In genomic region chr6:59424871-59425740, GRCm38 (mm10) we compare ENCODE assay signal across 10 mouse cellular contexts. TPM values are rescaled to one million over a fixed set of nuclear protein-coding genes. Genes with fewer than 3 reads are reported as not detected.
A peak's percentile ranks its signal among the peaks of the same experiment; 100 is the strongest.
DNase-seq lines count a peak whose midpoint lies in the region; ATAC-seq and TF ChIP-seq lines count a peak whose summit lies in the region.
"Had no signal": no experiment of that assay in that cellular context is flagged by ENCODE, and none has a peak within 500 bp of the region (broad histone marks: within the 10 kb centered on the region; RNA-seq: fewer than 3 reads in every experiment).

No protein-coding gene starts in this region.

- H3K27me3 ChIP-seq in forebrain, embryonic 15.5 days, result no peaks in the 10 kb centered on the region
- no peaks in the 10 kb centered on the region for H3K27me3 ChIP-seq in forebrain, embryonic 12.5 days
- H3K27me3 ChIP-seq in neural tube, embryonic 13.5 days, result peaks cover 6% of the 10 kb centered on the region; the same call in 1 of the 2 replicates
- H3K27me3 ChIP-seq: limb, embryonic 15.5 days had no signal

- H3K4me3 ChIP-seq in forebrain, embryonic 15.5 days, result peak overlapping the region; percentile 44; the same call in 1 of the 2 replicates
- no peak overlapping the region for H3K4me3 ChIP-seq in forebrain, embryonic 12.5 days (replicated peaks)
- peak overlapping the region; percentile 71 for H3K4me3 ChIP-seq in layer of hippocampus, adult 2 months
- 0 out of 2 replicates have a peak overlapping the region, but pooled peaks have one; percentile 46 for H3K4me3 ChIP-seq in neural tube, embryonic 13.5 days

- WGBS in forebrain, embryonic 15.5 days, result 76% methylated on average over 10 of the region's 10 CpGs
- 78% methylated on average over 10 of the region's 10 CpGs for WGBS in forebrain, embryonic 12.5 days
- 80% methylated on average over 10 of the region's 10 CpGs for WGBS in neural tube, embryonic 13.5 days

- peaks cover 12% of the 10 kb centered on the region for H3K4me1 ChIP-seq in forebrain, embryonic 15.5 days
- 0 out of 2 replicates have a peak, but pooled peaks cover 9% of the 10 kb centered on the region for H3K4me1 ChIP-seq in forebrain, embryonic 12.5 days
- H3K4me1 ChIP-seq in neural tube, embryonic 13.5 days (replicated peaks), result peaks cover 10% of the 10 kb centered on the region

- ATAC-seq in forebrain, embryonic 15.5 days (replicated peaks), result no peak
- no peak for ATAC-seq in forebrain, embryonic 12.5 days (ENCODE audit: low FRiP score)
- peak; percentile 15 for ATAC-seq in inflammation-experienced regulatory T-cells, adult 6 months
- ATAC-seq in neural tube, embryonic 13.5 days (ENCODE audit: low read depth), result no peak

- no peak overlapping the region for H3K9ac ChIP-seq in forebrain, embryonic 15.5 days (replicated peaks)
- no peak overlapping the region for H3K9ac ChIP-seq in forebrain, embryonic 12.5 days
- H3K9ac ChIP-seq in neural tube, embryonic 13.5 days, result no peak overlapping the region

- peak overlapping the region; percentile 80 for H3K4me2 ChIP-seq in forebrain, embryonic 15.5 days (replicated peaks)
- H3K4me2 ChIP-seq in forebrain, embryonic 12.5 days, result no peak overlapping the region
- peak overlapping the region; percentile 81 for H3K4me2 ChIP-seq in neural tube, embryonic 13.5 days

- no peak for TF ChIP-seq CTCF in layer of hippocampus, adult 2 months (conservative IDR thresholded peaks at IDR 0.05)

- no peak for DNase-seq in layer of hippocampus, adult 2 months (ENCODE audit: low spot score in 2 of 2)
- DNase-seq in layer of hippocampus, postnatal 14 days (ENCODE audit: low spot score in 2 of 2), result no peak
- no peak for DNase-seq in thymus, postnatal 25 days
- no peak for DNase-seq in left cerebral cortex, adult 11 months (ENCODE audit: low spot score)
- DNase-seq: adrenal gland, postnatal 10 days had no signal

- H3K9me3 ChIP-seq in forebrain, embryonic 15.5 days, result no peaks in the 10 kb centered on the region
- H3K9me3 ChIP-seq in forebrain, embryonic 12.5 days, result no peaks in the 10 kb centered on the region
- H3K9me3 ChIP-seq in neural tube, embryonic 13.5 days, result no peaks in the 10 kb centered on the region
- H3K9me3 ChIP-seq: limb, embryonic 15.5 days had no signal

- H3K36me3 ChIP-seq in forebrain, embryonic 15.5 days, result no peaks in the 10 kb centered on the region
- H3K36me3 ChIP-seq in forebrain, embryonic 12.5 days (replicated peaks), result no peaks in the 10 kb centered on the region
- H3K36me3 ChIP-seq in neural tube, embryonic 13.5 days, result no peaks in the 10 kb centered on the region
- H3K36me3 ChIP-seq: limb, embryonic 15.5 days had no signal

- H3K27ac ChIP-seq in forebrain, embryonic 15.5 days (replicated peaks), result no peak overlapping the region
- H3K27ac ChIP-seq in forebrain, embryonic 12.5 days, result no peak overlapping the region
- H3K27ac ChIP-seq in layer of hippocampus, adult 2 months, result peak overlapping the region; percentile 11; the same call in 1 of the 2 replicates
- no peak overlapping the region for H3K27ac ChIP-seq in neural tube, embryonic 13.5 days (replicated peaks)

RNA-seq across cellular contexts. Expression of gene Gprin3, which starts 1.0 kb away (rescaled TPM):
- polyA plus RNA-seq in forebrain, embryonic 15.5 days (2015; fragmentation: Nextera tagmentation; extraction: Ambion mirVana), result 2.7 TPM in 2 replicates
- 0.42 and 0.52 TPM in 2 replicates for polyA plus RNA-seq in forebrain, embryonic 12.5 days (2016; fragmentation: Nextera tagmentation; extraction: Ambion mirVana)
- 10 to 100 TPM in 1 of 2 experiments, 1 to 10 TPM in 1; 8.9 to 10.3 TPM for total RNA-seq in layer of hippocampus, adult 2 months (2021)
- total RNA-seq in layer of hippocampus, postnatal 14 days (2021), result 10 to 100 TPM; 10.3 to 12.3 TPM
- 10 to 100 TPM; 13.9 to 30.8 (median 18.6) TPM for polyA plus RNA-seq in inflammation-experienced regulatory T-cells, adult 6 months (2017; shearing (Covaris generic))
- 1.4 and 1.7 TPM in 2 replicates for polyA plus RNA-seq in neural tube, embryonic 13.5 days (2015; fragmentation: Nextera tagmentation; extraction: Ambion mirVana)
